Mouse (Mus musculus): ENCODE data around the gene Sema4g.

DNA sequence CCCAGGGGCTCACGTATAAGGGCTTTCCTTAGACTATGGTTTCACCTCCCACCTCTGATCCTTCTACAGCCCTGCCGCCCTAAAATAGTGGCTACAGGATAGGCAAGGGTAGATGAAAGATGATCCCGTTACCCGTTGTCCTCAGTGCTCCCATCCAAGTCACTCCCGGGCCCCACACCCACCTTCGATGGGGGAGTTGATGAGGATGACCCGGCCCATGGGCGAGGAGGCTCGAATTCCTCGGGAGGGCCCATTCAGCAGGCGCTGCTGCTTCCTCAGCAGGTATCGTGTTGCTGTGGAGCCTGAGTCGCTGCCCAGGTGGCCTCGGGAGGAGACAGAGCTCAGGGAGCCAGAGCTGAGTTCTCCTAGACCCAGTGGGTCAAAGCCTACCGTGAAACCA is 56.3 kb downstream of the Sema4g start:
- TF ChIP-seq ZC3H11A (IDR thresholded peaks at IDR 0.05; ENCODE audit: borderline replicate concordance, low read depth, low read length) (no peak), MAFK (IDR thresholded peaks at IDR 0.05; ENCODE audit: insufficient read depth, low read depth, low read length) (no peak), HCFC1 (IDR thresholded peaks at IDR 0.05; ENCODE audit: borderline replicate concordance, insufficient read depth, low read length) (no peak)

Data from ES-E14 (cell line).